ENCODE assay signal across 8 mouse cellular contexts in genomic region chr6:49074117-49074490, GRCm38 (mm10). TPM values are rescaled to one million over a fixed set of nuclear protein-coding genes. Genes with fewer than 3 reads are reported as not detected.
DNase-seq lines count a peak whose midpoint lies in the region; ATAC-seq and TF ChIP-seq lines count a peak whose summit lies in the region.

No protein-coding gene starts in this region.

- no peaks in the 10 kb centered on the region for H3K36me3 ChIP-seq in testis, adult 2 months (ENCODE audit: control insufficient read depth, insufficient read depth, low read length)
- no peaks in the 10 kb centered on the region for H3K36me3 ChIP-seq in hindbrain, embryonic 12.5 days
- H3K36me3 ChIP-seq in lung, postnatal 0 days (ENCODE audit: insufficient read depth, low read length): no peaks in the 10 kb centered on the region
- H3K36me3 ChIP-seq in stomach, embryonic 16.5 days (ENCODE audit: control insufficient read depth, insufficient read depth, low read length): no peaks in the 10 kb centered on the region

- H3K9ac ChIP-seq in hindbrain, embryonic 12.5 days: peak overlapping the region; percentile 89
- H3K9ac ChIP-seq in lung, postnatal 0 days (replicated peaks; ENCODE audit: low read depth): peak overlapping the region; percentile 83
- H3K9ac ChIP-seq in stomach, embryonic 16.5 days (ENCODE audit: low read length): peak overlapping the region; percentile 95

- no peaks in the 10 kb centered on the region for H3K9me3 ChIP-seq in hindbrain, embryonic 12.5 days (replicated peaks)
- no peaks in the 10 kb centered on the region for H3K9me3 ChIP-seq in lung, postnatal 0 days (ENCODE audit: low read length)
- H3K9me3 ChIP-seq in stomach, embryonic 16.5 days (replicated peaks; ENCODE audit: control insufficient read depth, low read length): no peaks in the 10 kb centered on the region

- peak overlapping the region; percentile 99 for H3K4me3 ChIP-seq in testis, adult 2 months (ENCODE audit: control insufficient read depth, low read depth, low read length)
- peak overlapping the region; percentile 88 for H3K4me3 ChIP-seq in cortical plate, adult 2 months (ENCODE audit: insufficient read depth, low read length)
- H3K4me3 ChIP-seq in hindbrain, embryonic 12.5 days: peak overlapping the region; percentile 92
- peak overlapping the region; percentile 81 for H3K4me3 ChIP-seq in lung, postnatal 0 days (ENCODE audit: low read depth, low read length)
- peak overlapping the region; percentile 95 for H3K4me3 ChIP-seq in stomach, embryonic 16.5 days (replicated peaks; ENCODE audit: low read length)

- peak overlapping the region; percentile 84 for H3K27ac ChIP-seq in testis, adult 2 months (ENCODE audit: control insufficient read depth, insufficient read depth, low read depth, low read length)
- peak overlapping the region; percentile 33 for H3K27ac ChIP-seq in cortical plate, adult 2 months (ENCODE audit: insufficient read depth, low read length)
- H3K27ac ChIP-seq in hindbrain, embryonic 12.5 days: peak overlapping the region; percentile 81
- H3K27ac ChIP-seq in lung, postnatal 0 days (ENCODE audit: low read length): peak overlapping the region; percentile 73
- H3K27ac ChIP-seq in stomach, embryonic 16.5 days (ENCODE audit: low read length): peak overlapping the region; percentile 68

- H3K4me1 ChIP-seq in testis, adult 2 months (ENCODE audit: control insufficient read depth, insufficient read depth, low read length): peaks cover 6% of the 10 kb centered on the region
- peaks cover 4% of the 10 kb centered on the region; the same call in 1 of the 2 replicates for H3K4me1 ChIP-seq in cortical plate, adult 2 months (ENCODE audit: control insufficient read depth, insufficient read depth, low read length)
- peaks cover 16% of the 10 kb centered on the region for H3K4me1 ChIP-seq in hindbrain, embryonic 12.5 days
- no peaks in the 10 kb centered on the region; the same call in 1 of the 2 replicates for H3K4me1 ChIP-seq in lung, postnatal 0 days (ENCODE audit: insufficient read depth, low read depth, low read length)
- peaks cover 11% of the 10 kb centered on the region for H3K4me1 ChIP-seq in stomach, embryonic 16.5 days (ENCODE audit: control insufficient read depth, insufficient read depth, low read length)

- TF ChIP-seq CTCF in testis, adult 2 months (IDR thresholded peaks at IDR 0.05; ENCODE audit: control insufficient read depth, insufficient read depth, insufficient replicate concordance, low read depth, low read length): no peak
- no peak for TF ChIP-seq CTCF in cortical plate, adult 2 months (IDR thresholded peaks at IDR 0.05; ENCODE audit: extremely low read depth, insufficient read depth, low read length)
- TF ChIP-seq CTCF in lung, postnatal 0 days (IDR thresholded peaks at IDR 0.05): peak; percentile 28; the same call in 1 of the 2 replicates

- ATAC-seq in hindbrain, embryonic 12.5 days (ENCODE audit: low FRiP score): peak; percentile 77
- ATAC-seq in lung, postnatal 0 days: peak; percentile 58
- ATAC-seq in stomach, embryonic 16.5 days (ENCODE audit: insufficient read depth, low FRiP score): peak; percentile 51; the same call in 1 of the 2 replicates

- H3K27me3 ChIP-seq in testis, adult 2 months (ENCODE audit: control insufficient read depth, insufficient read depth, low read length): no peaks in the 10 kb centered on the region
- H3K27me3 ChIP-seq in hindbrain, embryonic 12.5 days: no peaks in the 10 kb centered on the region
- no peaks in the 10 kb centered on the region for H3K27me3 ChIP-seq in lung, postnatal 0 days (replicated peaks; ENCODE audit: insufficient read depth, low read length)
- no peaks in the 10 kb centered on the region for H3K27me3 ChIP-seq in stomach, embryonic 16.5 days (ENCODE audit: control insufficient read depth, insufficient read depth, low read length)

- H3K4me2 ChIP-seq in hindbrain, embryonic 12.5 days (replicated peaks): peak overlapping the region; percentile 88
- H3K4me2 ChIP-seq in lung, postnatal 0 days (replicated peaks; ENCODE audit: low read depth, low read length): peak overlapping the region; percentile 73
- peak overlapping the region; percentile 78 for H3K4me2 ChIP-seq in stomach, embryonic 16.5 days (ENCODE audit: low read depth, low read length)

- WGBS in hindbrain, embryonic 12.5 days: 1% methylated on average over 19 of the region's 19 CpGs
- 1% methylated on average over 19 of the region's 19 CpGs for WGBS in lung, postnatal 0 days
- under 1% methylated on average over 19 of the region's 19 CpGs for WGBS in stomach, embryonic 16.5 days

- no peak for DNase-seq in testis, postnatal 14 days (ENCODE audit: low spot score)
- DNase-seq in lung, postnatal 0 days (ENCODE audit: low spot score): no peak
- no peak for DNase-seq in adrenal gland, adult 2 months
- DNase-seq in gastrocnemius, postnatal 10 days: no peak

- no peak for TF ChIP-seq POLR2A in testis, adult 2 months (IDR thresholded peaks at IDR 0.05; ENCODE audit: control insufficient read depth, low read depth, low read length)
- TF ChIP-seq POLR2A in cortical plate, adult 2 months (IDR thresholded peaks at IDR 0.05; ENCODE audit: extremely low read depth, insufficient read depth, low read length): no peak

- TF ChIP-seq EP300 in lung, postnatal 0 days (IDR thresholded peaks at IDR 0.05): no peak

RNA-seq across cellular contexts. Expression of gene Malsu1, which starts 0.5 kb away (rescaled TPM):
- polyA plus RNA-seq in testis, adult 2 months (2012; rRNA removed): 8.4 and 11.6 TPM in 2 replicates
- 18.9 and 19.2 TPM in 2 replicates for polyA plus RNA-seq in cortical plate, adult 2 months (2012; rRNA removed)
- polyA plus RNA-seq in hindbrain, embryonic 12.5 days (2016; fragmentation: Nextera tagmentation; extraction: Ambion mirVana): 63.6 and 67.7 TPM in 2 replicates
- 81.3 and 84.1 TPM in 2 replicates for polyA plus RNA-seq in lung, postnatal 0 days (2015; fragmentation: Nextera tagmentation; extraction: Ambion mirVana)
- polyA plus RNA-seq in stomach, embryonic 16.5 days (2015; fragmentation: Nextera tagmentation; extraction: Ambion mirVana): 52.6 and 67.5 TPM in 2 replicates
- total RNA-seq in adrenal gland, adult 2 months (2021): 10 to 100 TPM; 35.4 to 42.3 TPM
- 30.6 and 55.1 TPM in 2 replicates for polyA plus RNA-seq in adrenal gland, adult 2 months (2012; rRNA removed)
- total RNA-seq in gastrocnemius, postnatal 10 days (2021): 10 to 100 TPM; 50.7 to 56.9 TPM

RNA-seq across cellular contexts. Expression of gene Gpnmb, which starts 37.8 kb away (rescaled TPM):
- polyA plus RNA-seq in testis, adult 2 months (2012; rRNA removed): 0.31 and 7.8 TPM in 2 replicates
- 0.92 and 2.2 TPM in 2 replicates for polyA plus RNA-seq in cortical plate, adult 2 months (2012; rRNA removed)
- polyA plus RNA-seq in hindbrain, embryonic 12.5 days (2016; fragmentation: Nextera tagmentation; extraction: Ambion mirVana): 0.31 and 0.65 TPM in 2 replicates
- polyA plus RNA-seq in lung, postnatal 0 days (2015; fragmentation: Nextera tagmentation; extraction: Ambion mirVana): 1.5 and 2.0 TPM in 2 replicates
- polyA plus RNA-seq in stomach, embryonic 16.5 days (2015; fragmentation: Nextera tagmentation; extraction: Ambion mirVana): 0.30 and 0.56 TPM in 2 replicates
- total RNA-seq in adrenal gland, adult 2 months (2021): under 1 TPM; 0.79 to 0.86 TPM
- 0.65 and 1.3 TPM in 2 replicates for polyA plus RNA-seq in adrenal gland, adult 2 months (2012; rRNA removed)
- 1 to 10 TPM; 1.8 to 2.4 TPM for total RNA-seq in gastrocnemius, postnatal 10 days (2021)

Comparison
In these comparisons a context has a peak if more than half of its experiments do, and no peak if none do; other contexts are left out.
1. H3K27ac ChIP-seq: peak in every context shown above with its lines; median percentile 84 in testis, adult 2 months; 81 in hindbrain, embryonic 12.5 days; 73 in lung, postnatal 0 days; 68 in stomach, embryonic 16.5 days; 33 in cortical plate, adult 2 months.